Mouse (Mus musculus) heart, postnatal 0 days (tissue): ENCODE measurements around the gene Zfp988.
"Not testable (repeated sequence)": the region's sequence is repeated elsewhere in the genome, so short reads cannot be mapped to it uniquely, and the experiment has no call there.

Source experiments
- CTCF ChIP-seq: IDR thresholded peaks from 2 replicates; pipeline ENCODE4 v1.5.1; 2016; ENCODE audit warnings: antibody characterized with exemption, control low read depth, low read depth
- EP300 ChIP-seq: IDR thresholded peaks from 2 replicates; pipeline ENCODE4 v1.6.1; 2016; ENCODE audit warnings: antibody characterized with exemption, low read depth

DNA sequence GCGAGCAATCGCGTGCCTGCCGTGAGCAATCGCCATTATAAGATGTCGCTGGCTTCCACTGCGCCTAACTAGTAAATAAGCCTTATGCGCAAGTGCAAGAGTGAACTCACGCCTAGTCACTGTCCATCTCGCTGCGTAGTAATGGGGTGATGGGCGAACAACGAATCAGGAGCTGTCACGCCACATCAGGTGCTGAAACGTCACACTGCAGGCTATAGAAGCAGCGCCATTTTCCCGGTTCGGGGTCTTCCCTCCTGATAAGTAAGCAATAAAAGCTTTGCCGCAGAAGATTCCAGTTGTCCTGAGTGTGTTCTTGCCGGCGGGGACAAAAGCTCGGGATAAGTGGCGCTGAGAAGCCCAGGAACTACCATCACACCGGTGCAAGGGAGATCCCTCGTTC is 36.7 kb upstream of the Zfp988 start:
- TF ChIP-seq CTCF, EP300: not testable (repeated sequence)
